Mouse (Mus musculus): ENCODE results near the gene Ccnq.
"Not testable (repeated sequence)": the region's sequence is repeated elsewhere in the genome, so short reads cannot be mapped to it uniquely, and the experiment has no call there.

The Ccnq gene

GRCm38 (mm10) chr11:78762201-78762600, 10.7 kb upstream of the Ccnq start:
- no peak for DNase-seq (ENCODE audit: extremely low spot score, low spot score)

- DNase-seq (ENCODE audit: extremely low spot score, low spot score), result no peak
Measured at GRCm38 (mm10) chr11:78761086-78761485, 9.6 kb upstream of the Ccnq start.

GRCm38 (mm10) chr11:78755299-78755698, 3.8 kb upstream of the Ccnq start:
- DNase-seq (ENCODE audit: extremely low spot score, low spot score), result no peak

- DNase-seq (ENCODE audit: extremely low spot score, low spot score), result not testable (repeated sequence)
Measured at GRCm38 (mm10) chr11:78754177-78754576, 2.6 kb upstream of the Ccnq start.

GRCm38 (mm10) chr11:78753183-78753582, 1.7 kb upstream of the Ccnq start:
- DNase-seq (ENCODE audit: extremely low spot score, low spot score), result no peak

- DNase-seq (ENCODE audit: extremely low spot score, low spot score), result no peak
Measured at GRCm38 (mm10) chr11:78751843-78752203, 294 bp upstream of the Ccnq start.

- DNase-seq (ENCODE audit: extremely low spot score, low spot score), result no peak
Measured at GRCm38 (mm10) chr11:78746264-78746663, 5.3 kb downstream of the Ccnq start.

- no peak for DNase-seq (ENCODE audit: extremely low spot score, low spot score)
Measured at GRCm38 (mm10) chr11:78745475-78745874, 6.1 kb downstream of the Ccnq start.

GRCm38 (mm10) chr11:78742461-78742860, 9.1 kb downstream of the Ccnq start:
- DNase-seq (ENCODE audit: extremely low spot score, low spot score), result no peak

GRCm38 (mm10) chr11:78741958-78742357, 9.6 kb downstream of the Ccnq start:
- DNase-seq (ENCODE audit: extremely low spot score, low spot score), result no peak

GRCm38 (mm10) chr11:78739361-78739760, 12.2 kb downstream of the Ccnq start:
- no peak for DNase-seq (ENCODE audit: extremely low spot score, low spot score)

GRCm38 (mm10) chr11:78736877-78737408, 14.6 kb downstream of the Ccnq start:
- no peak for DNase-seq (ENCODE audit: extremely low spot score, low spot score)

GRCm38 (mm10) chr11:78735168-78735567, 16.4 kb downstream of the Ccnq start:
- DNase-seq (ENCODE audit: extremely low spot score, low spot score), result no peak

- no peak for DNase-seq (ENCODE audit: extremely low spot score, low spot score)
Measured at GRCm38 (mm10) chr11:78732619-78733018, 18.9 kb downstream of the Ccnq start.

- DNase-seq (ENCODE audit: extremely low spot score, low spot score), result no peak
Measured at GRCm38 (mm10) chr11:78730902-78731301, 20.6 kb downstream of the Ccnq start.

- DNase-seq (ENCODE audit: extremely low spot score, low spot score), result no peak
Measured at GRCm38 (mm10) chr11:78728041-78728440, 23.5 kb downstream of the Ccnq start.

GRCm38 (mm10) chr11:78726366-78726765, 25.2 kb downstream of the Ccnq start:
- DNase-seq (ENCODE audit: extremely low spot score, low spot score), result no peak

- no peak for DNase-seq (ENCODE audit: extremely low spot score, low spot score)
Measured at GRCm38 (mm10) chr11:78724792-78725191, 26.7 kb downstream of the Ccnq start.

- no peak for DNase-seq (ENCODE audit: extremely low spot score, low spot score)
Measured at GRCm38 (mm10) chr11:78721419-78721818, 30.1 kb downstream of the Ccnq start.

GRCm38 (mm10) chr11:78717655-78718054, 33.9 kb downstream of the Ccnq start:
- no peak for DNase-seq (ENCODE audit: extremely low spot score, low spot score)

- DNase-seq (ENCODE audit: extremely low spot score, low spot score), result no peak
Measured at GRCm38 (mm10) chr11:78708642-78709041, 42.9 kb downstream of the Ccnq start.

- DNase-seq (ENCODE audit: extremely low spot score, low spot score), result no peak
Measured at GRCm38 (mm10) chr11:78706026-78706425, 45.5 kb downstream of the Ccnq start.

- no peak for DNase-seq (ENCODE audit: extremely low spot score, low spot score)
Measured at GRCm38 (mm10) chr11:78703085-78703484, 48.4 kb downstream of the Ccnq start.

- DNase-seq (ENCODE audit: extremely low spot score, low spot score), result no peak
Measured at GRCm38 (mm10) chr11:78702319-78702718, 49.2 kb downstream of the Ccnq start.
